Mouse (Mus musculus) heart, postnatal 10 days (tissue): ENCODE data around the gene Rb1. TPM values are rescaled to one million over a fixed set of nuclear protein-coding genes. Genes with fewer than 3 reads are reported as not detected.

Source experiments
- DNase-seq, 2 experiments: peaks; one replicate each; pipeline ENCODE4 v3.0.0; 2021
- intact Hi-C: fragments of 180-260 bp; cut with DNase I; formaldehyde crosslinking; loops from one replicate; pipeline ENCODE4 v1.15.1; 2025
- total RNA-seq, 2 experiments: library from RNA; stranded (reverse); gene quantifications; 2 replicates each; pipeline ENCODE4 v1.2.3; 2021

Rb1 gene
- total RNA-seq, 2 experiments from 2014 or later: 20.0 to 20.8 TPM

DNA sequence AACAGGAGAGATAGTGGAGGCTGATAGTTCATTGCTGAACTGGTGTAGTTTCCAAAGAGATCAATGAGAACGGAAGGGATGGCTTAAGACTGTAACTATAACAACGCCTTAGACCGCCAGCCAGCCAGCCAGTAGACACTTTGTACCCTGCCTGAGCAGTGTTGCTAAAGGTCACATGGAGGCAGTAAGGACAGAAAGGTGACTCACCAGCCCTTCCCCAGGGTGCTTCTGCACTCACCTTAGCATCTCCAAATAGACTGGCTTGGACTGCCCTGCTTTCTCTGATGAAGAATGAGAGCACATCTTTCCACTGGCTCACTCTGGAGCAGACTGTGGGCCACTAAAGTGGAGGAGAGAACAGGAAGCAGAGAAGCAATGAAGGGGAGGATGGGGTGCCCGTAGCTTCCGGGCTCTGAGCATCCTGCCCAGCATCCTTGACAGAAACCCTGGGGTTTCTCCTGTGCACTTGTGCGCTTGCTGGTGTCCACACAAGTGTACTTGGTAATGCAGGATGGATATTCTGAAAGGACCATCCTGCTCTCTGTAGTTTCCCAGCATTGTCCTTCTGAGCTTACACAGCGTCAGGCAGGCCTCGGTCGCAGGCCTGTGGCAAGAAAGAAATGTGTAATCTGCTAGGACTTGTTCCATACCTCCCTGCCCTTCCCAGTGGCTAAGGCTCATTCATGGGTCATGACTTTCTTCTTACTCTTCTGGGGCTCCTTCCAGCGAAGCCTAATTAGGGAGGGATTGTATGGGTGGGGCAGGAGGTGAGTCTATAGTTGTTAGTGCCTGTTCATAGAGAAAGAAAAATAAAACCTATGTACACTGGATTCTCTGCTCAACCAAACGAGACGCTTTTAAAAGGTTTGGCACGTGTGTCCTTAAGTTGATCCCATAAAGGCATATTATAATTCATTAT lies 155.4 kb downstream of the Rb1 start:
- intact Hi-C loops: loop anchor here (5.0 kb wide), 1 partner anchor 97 kb away; no protein-coding TSS in a partner anchor
- no peak for DNase-seq

DNA sequence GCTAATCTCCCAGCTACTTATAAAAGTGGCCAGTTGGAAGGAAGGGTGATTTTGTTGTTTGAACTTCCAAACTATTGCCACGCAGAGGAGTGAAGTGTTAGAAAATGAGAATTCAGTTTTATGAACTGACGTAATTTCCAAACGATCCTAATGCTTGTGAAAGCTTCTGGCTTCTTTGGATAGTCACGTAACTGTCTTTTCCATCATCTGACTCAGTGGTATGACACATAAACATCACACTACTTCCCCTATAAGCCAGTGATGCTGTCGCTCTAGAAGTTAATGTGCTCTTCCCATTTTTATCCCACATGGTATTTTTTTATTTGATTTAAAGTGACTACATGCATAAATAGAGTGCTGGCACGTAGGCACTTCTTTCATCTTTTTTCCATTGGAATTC lies 157.0 kb downstream of the Rb1 start:
- intact Hi-C loops: no loop called here
- no peak for DNase-seq

DNA sequence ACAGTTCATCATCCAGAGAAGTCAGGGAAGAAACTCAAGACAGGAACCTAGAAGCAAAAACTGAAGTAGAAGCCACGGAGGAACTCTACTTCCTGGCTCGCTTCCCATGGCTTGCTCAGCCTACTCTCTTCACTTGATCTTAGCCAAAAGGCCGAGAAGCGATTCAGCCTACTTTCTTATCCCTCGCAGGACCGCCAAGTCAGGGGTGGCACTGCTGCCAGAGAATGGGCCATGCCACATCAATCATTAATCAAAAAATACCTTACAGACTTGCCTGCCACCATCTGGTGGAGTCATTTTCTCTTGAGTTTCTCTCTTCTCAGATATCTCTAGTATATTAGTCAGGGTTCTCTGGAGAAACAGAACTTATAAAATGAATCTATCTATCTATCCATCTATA lies 160.5 kb downstream of the Rb1 start:
- intact Hi-C loops: no loop called here

DNA sequence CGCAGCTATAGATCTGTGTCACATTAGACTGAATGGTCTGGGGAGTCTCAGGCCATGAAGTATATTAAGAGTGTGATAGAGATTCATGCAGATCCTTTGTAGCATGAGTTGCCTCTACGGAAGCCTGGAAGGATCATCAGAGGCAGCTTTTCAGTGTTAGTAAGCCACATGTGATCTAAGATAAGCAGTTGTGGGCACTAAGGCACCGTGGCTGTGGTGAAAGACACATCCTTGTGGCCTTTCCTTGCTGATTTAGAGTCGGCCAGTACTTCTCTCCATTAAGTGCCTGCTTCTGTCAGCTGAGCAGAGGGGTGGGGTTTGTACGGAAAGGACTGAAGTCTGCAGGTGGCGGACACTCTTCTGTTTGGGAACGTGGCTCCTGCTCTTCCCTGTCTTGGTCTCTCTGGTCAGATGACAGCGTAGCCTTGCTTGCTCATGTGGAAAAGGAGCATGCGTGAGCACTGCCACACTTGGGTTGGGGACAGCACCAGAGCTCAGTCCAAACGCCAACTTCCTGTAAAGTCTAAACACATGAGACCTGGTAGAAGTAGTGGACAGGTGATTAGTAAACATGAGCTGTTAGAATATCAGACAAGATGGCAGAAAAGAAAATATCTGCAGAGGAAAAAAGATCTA lies 162.1 kb downstream of the Rb1 start:
- no peak for DNase-seq
- intact Hi-C loops: no loop called here

More for the DNA sequence above, 160.5 kb downstream of the Rb1 start:
- DNase-seq: no peak

DNA sequence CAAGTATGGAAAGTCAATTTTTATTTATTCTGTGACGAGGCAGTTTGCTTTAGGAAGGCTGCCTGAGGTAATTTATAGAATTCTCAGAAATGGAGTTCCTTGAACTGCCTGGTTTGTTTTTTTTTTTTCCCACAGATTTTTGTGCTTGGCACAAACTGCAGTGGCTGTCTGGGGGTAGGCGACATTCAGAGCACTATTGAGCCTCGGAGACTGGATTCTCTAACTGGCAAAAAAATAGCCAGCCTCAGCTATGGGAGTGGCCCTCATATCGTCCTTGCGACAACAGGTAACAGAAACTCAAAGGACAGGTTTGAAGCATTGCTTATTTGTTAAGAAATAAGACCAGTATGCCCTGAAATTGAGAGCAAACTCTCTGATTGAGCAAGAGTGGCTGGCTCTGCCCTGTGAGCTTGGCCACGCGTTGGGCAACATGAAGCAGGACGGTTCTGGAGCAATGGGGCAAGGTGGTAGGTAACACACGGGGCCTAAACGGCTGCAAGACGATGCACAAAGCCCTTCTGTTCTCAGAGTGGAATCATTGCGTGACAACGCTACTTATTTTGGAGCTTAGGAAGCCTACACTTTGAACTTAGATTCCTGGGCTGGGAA lies 163.3 kb downstream of the Rb1 start:
- intact Hi-C loops: no loop called here

DNA sequence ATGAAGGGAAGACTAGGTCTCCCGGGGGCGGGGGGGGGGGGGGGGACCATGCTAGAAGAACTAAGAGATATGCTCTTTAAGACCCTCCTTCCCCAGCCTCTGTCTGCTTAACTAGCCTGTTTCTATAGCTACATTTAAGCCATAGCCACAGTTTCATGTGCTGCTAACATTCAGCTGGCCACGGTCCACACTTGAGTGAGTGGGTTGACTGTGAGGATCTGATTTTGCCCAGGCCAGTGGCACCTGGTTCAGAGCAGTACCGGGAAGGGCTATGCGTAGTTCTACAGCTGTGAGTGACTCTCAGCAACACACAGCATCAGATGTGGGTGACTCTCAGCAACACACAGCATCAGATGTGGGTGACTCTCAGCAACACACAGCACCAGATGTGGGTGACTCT lies 164.3 kb downstream of the Rb1 start:
- no peak for DNase-seq
- intact Hi-C loops: no loop called here

More for the DNA sequence above, 163.3 kb downstream of the Rb1 start:
- no peak for DNase-seq

DNA sequence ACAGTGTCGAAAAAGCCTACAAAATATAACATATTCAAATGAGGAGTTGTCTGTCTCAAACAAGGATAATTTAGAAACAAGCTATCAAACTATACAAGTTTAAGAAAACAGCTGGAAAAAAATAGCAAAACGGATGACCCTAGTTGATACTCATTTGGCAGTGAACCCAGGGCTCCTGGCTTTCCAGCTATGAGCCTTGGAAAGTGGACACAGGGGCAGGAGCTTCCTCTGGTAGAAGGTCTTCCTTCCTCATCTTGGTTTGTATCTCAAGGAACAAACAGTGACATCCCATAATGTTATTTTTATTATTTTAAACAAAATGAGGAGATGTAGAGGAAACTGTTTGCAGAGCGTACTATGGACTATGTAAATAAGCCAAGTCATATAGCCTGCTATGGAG lies 177.5 kb downstream of the Rb1 start:
- peak in 1 of 2 experiments; percentile 25 for DNase-seq
- intact Hi-C loops: loop anchor here (2.0 kb wide), 1 partner anchor 31 kb away; no protein-coding TSS in a partner anchor

DNA sequence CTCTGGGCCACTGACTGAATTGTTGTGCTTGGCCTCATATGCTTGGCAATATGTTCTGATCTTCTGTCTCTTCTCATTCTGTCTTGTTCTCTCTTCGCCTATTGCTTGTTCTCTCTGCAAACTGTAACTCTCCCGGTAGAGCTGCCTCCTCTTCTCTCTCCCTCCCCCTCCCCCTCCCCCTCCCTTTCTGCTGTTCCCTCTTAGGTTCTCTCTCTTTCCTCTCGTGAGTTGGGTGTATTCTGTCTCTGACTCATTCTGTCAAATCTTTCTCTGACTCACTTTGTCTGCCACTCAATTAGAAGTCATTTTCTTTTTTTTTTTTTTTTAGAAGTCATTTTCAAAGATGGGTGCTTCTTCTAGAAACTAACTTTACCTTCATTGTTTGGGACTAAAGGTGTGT lies 178.9 kb downstream of the Rb1 start:
- intact Hi-C loops: no loop called here
- no peak for DNase-seq

DNA sequence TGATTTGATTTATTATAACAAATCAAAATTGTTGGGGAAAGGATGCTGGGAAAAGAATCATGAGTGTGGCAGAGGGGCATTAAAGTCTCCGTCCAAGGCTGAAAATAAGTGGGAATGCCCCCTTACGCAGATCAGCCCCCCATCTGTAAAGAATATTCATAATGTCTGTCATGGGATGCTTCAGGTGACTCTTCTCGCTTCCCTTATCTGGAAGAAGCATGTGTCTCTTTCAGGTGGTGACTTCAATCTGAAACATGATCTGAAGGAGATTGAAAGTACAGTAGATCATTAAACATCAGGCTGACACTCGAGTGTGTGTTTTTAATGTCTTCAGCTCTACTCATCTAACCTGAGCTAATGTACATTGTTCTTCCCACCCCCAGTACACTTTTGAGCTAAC lies 180.1 kb downstream of the Rb1 start:
- intact Hi-C loops: no loop called here
- no peak for DNase-seq

DNA sequence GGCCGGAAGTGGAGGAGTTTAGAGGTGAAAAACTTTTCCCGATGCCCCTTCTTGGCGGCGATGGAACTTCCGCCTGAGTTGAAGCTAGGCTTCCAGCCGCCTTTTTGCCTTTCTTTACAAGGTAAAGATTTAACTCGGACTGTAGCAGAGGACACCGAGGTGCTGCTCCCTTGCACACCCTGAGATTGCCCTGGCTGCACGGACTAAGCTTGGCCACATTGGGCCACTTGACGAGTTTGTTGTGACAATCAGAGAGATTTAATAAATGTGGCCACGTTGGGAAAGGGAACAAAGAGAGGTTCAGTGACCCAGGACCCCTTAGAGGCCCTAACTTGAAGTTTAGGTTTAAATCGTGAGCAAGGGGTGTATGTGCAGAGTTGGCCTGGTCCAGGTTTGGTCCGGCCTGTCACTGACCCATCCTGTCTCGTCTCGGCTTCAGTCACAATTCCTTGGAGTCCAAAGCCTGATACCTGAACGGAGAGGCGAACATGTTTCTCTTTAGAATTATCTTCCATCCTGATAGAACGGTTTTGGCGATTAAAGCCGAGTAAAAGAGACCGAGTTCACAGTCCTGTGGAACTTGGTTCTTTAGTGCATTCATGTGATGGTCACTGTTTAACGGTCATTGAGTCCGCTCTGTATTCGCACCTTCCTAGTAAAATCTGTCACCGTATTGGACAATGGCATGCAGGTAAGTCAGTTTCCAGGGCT lies 181.8 kb downstream of the Rb1 start:
- intact Hi-C loops: loop anchor here (1.0 to 2.0 kb wide), 3 partner anchors 17 to 94 kb away; no protein-coding TSS in a partner anchor
- DNase-seq: peak in 1 of 2 experiments; percentile 27

DNA sequence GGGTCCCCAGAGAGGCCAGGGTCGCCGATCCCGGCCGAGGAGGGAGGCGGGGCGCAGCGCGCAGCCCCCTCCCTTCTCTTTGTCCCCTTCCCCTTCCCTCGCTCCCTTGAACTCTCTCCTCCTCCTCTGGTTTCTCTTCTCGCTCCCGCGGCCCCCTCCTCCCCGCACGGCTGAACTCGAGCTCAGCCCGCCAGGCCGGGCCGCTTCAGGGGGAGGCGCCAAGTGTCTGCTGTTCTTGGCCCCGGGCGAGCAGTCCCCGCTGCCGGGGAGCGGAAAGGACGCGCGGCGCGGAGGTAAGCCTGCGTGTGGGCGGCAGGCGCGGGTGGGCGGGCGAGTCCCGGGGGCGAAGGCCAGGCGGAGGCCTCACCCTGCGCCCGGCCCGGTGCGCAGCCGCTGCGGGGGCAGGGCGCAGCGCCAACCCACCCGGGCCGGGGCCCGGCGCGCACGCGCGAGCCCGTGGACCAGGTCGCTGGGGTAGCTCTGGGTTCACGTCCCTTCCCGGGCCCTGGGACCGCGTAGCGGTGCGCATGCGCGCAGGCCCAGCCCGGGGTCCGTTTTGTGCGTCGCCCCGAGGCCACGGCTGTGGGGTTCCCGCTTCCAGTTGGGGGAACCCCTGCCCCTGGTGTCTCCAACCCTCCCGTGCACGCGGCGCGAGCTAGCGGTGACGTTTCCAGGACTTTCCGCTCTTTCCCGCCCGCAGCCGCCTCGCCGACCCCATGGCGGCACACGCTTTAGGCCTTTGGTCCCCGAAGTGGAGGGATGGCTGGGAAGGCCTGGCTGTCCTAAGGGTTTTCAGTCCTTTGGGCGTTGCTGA lies 182.5 kb downstream of the Rb1 start:
- peak; percentile 88 to 89 for DNase-seq
- intact Hi-C loops: loop anchor here (1.0 to 2.0 kb wide), 3 partner anchors 16 to 95 kb away; no protein-coding TSS in a partner anchor

DNA sequence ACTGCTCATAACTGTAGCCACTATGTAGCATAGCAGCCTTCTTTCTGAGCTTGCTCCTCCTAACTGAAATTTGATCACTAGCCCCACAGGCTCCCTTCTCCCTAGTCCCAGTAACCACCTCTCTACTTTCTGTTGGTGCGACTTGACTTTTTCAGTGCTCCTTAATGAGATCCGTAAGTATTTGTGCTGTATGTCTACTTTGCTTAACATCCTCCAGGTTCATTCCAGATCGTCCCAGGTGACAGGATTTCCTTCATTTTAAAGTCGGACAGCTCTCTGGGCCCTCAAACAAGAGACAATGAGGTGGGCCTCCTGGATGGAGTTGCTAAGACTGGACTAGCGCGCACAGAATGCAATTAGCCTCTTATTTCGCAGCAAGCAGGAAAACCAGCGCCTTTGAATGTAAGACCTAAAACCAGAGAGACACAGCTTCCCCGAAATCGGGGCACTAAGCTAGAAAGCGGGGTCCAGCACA lies 183.2 kb downstream of the Rb1 start:
- intact Hi-C loops: loop anchor here (2.0 kb wide), 2 partner anchors 16 to 24 kb away; no protein-coding TSS in a partner anchor

DNA sequence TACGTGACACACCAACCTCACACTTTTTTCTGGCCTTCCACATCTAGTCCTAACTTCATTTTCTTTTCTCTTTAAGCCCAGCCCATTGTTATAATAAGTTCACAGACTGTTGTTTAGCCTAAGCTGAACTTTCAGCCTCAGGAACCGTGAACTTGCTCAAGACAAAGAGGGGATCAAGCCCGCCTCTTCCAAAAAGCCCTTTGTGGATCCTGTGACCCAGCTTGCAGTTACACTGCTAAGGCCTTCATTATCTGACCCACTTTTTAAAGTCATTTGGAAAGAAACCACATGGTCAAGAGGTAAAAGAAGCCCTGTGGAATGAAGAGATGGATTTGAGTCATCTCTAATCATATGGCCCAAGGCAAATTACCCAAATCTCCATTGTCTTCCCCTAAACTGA lies 183.8 kb downstream of the Rb1 start:
- intact Hi-C loops: loop anchor here (2.0 kb wide), 2 partner anchors 15 to 23 kb away; no protein-coding TSS in a partner anchor
- no peak for DNase-seq

More for the DNA sequence above, 183.2 kb downstream of the Rb1 start:
- no peak for DNase-seq

DNA sequence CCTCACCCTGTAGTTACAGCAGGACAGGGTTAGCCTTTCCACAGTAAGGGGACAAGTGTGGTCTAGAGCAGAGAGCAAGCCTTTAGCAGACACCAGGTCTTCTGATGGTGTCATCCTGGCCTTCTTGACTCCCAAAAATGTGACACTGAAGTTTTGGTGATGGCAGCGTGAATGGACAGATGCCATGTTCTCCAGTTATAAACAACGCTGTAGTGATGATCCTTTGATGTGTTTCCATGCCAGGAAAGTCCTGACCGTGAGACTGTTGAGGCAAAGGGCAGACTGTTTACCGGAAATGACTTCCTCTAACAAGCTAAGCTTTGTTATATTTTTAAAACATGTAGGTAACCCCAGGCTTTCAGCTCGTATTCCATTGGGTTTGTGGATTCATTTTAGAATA lies 185.8 kb downstream of the Rb1 start:
- no peak for DNase-seq
- intact Hi-C loops: no loop called here

DNA sequence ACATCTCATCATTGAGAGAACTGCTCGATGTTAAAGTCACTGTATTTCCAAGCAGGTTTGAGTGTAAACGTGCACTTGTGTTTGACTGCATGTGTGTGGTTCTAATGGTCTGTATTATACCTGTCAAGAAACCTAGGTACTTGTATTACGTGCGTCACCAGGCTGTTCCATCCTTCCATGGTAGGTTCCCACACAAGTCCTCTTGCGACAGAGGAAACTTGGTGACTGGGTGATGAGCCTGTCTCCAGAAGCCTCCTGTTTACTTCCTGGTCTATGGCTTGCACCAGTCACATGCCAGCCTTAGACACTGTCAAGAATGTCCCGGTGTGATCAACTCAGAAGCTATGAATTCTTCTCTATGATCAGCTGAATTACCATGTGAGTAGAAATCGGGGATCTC lies 187.1 kb downstream of the Rb1 start:
- DNase-seq: no peak
- intact Hi-C loops: no loop called here

DNA sequence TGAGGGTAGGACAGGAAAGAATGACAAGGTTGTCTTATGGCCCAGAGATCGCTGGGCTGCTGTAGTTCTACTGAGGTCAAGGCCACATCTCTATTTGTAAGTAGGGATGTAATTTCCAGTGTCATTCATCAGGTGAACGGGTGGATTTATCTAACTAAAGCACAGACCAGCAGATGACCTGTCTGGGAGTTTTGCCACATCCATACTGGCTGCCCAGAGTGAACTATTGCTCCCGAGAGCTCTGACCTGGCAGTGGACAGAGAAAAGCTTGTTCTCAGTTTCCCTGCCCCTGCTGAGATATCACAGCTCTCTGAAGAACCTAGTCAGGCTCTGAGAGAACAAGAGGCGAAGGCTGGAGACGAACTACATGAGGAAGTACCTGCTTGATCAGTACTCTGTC lies 188.4 kb downstream of the Rb1 start:
- intact Hi-C loops: no loop called here
- no peak for DNase-seq
